Mouse (Mus musculus): Measurements from ENCODE around the gene Mrpl58. TPM values are rescaled to one million over a fixed set of nuclear protein-coding genes. Genes with fewer than 3 reads are reported as not detected.
A peak's percentile ranks its signal among the peaks of the same experiment; 100 is the strongest.

The Mrpl58 gene
- polyA plus RNA-seq, 1 experiment from 2014 or later = 177 TPM

- peaks cover 16% of the 10 kb centered on the region for H3K4me1 ChIP-seq (ENCODE audit: control insufficient read depth, insufficient read depth, low read length)
- H3K36me3 ChIP-seq (ENCODE audit: control insufficient read depth, insufficient read depth, low read length) = no peaks in the 10 kb centered on the region
- H3K4me3 ChIP-seq (ENCODE audit: low read depth, low read length) = peak within 1 kb of the TSS; percentile 64
- peak within 1 kb of the TSS; percentile 95 for H3K4me2 ChIP-seq
- no peaks in the 10 kb centered on the region for H3K9me3 ChIP-seq (replicated peaks; ENCODE audit: control insufficient read depth, low read length)
- H3K9ac ChIP-seq (ENCODE audit: low read depth, low read length) = peak within 1 kb of the TSS; percentile 58; the same call in 1 of the 2 replicates
- under 1% methylated on average over 39 of the region's 39 CpGs for WGBS (ENCODE audit: insufficient replicate concordance)
- H3K27ac ChIP-seq (ENCODE audit: low read depth, low read length) = no peak within 1 kb of the TSS
- peak; percentile 69; the same call in 1 of the 2 replicates for ATAC-seq (replicated peaks; ENCODE audit: insufficient number of reproducible peaks, low FRiP score, low TSS enrichment)
- H3K27me3 ChIP-seq (ENCODE audit: control insufficient read depth, insufficient read depth, low read length) = peaks cover 49% of the 10 kb centered on the region
Measured at GRCm38 (mm10) chr11:115367395-115367944, 36.1 kb upstream of the Mrpl58 start, which contains the start of gene Hid1. TSS of gene Hid1 (minus strand) at chr11:115367756.

GRCm38 (mm10) chr11:115370368-115370767 lies 33.2 kb upstream of the Mrpl58 start:
- Histone ChIP-seq H3K27me3 (ENCODE audit: control insufficient read depth, insufficient read depth, low read length) (peaks cover 73% of the 10 kb centered on the region), H3K4me1 (ENCODE audit: control insufficient read depth, insufficient read depth, low read length) (peaks cover 21% of the 10 kb centered on the region), H3K27ac (ENCODE audit: low read depth, low read length) (no peak overlapping the region), H3K9me3 (replicated peaks; ENCODE audit: control insufficient read depth, low read length) (no peaks in the 10 kb centered on the region), H3K9ac (ENCODE audit: low read depth, low read length) (no peak overlapping the region), H3K4me2 (no peak overlapping the region), H3K4me3 (ENCODE audit: low read depth, low read length) (no peak overlapping the region), H3K36me3 (ENCODE audit: control insufficient read depth, insufficient read depth, low read length) (no peaks in the 10 kb centered on the region)
- ATAC-seq (replicated peaks; ENCODE audit: insufficient number of reproducible peaks, low FRiP score, low TSS enrichment) = no peak
- WGBS (ENCODE audit: insufficient replicate concordance) = 48% methylated on average over 7 of the region's 7 CpGs

GRCm38 (mm10) chr11:115371354-115371753 lies 32.2 kb upstream of the Mrpl58 start:
- H3K4me3 ChIP-seq (ENCODE audit: low read depth, low read length) = no peak overlapping the region
- 38% methylated on average over 8 of the region's 8 CpGs for WGBS (ENCODE audit: insufficient replicate concordance)
- H3K27me3 ChIP-seq (ENCODE audit: control insufficient read depth, insufficient read depth, low read length) = peaks cover 69% of the 10 kb centered on the region

GRCm38 (mm10) chr11:115372015-115372414 lies 31.5 kb upstream of the Mrpl58 start:
- ATAC-seq (replicated peaks; ENCODE audit: insufficient number of reproducible peaks, low FRiP score, low TSS enrichment) = no peak
- H3K27me3 ChIP-seq (ENCODE audit: control insufficient read depth, insufficient read depth, low read length) = peaks cover 65% of the 10 kb centered on the region
- no peak overlapping the region for H3K27ac ChIP-seq (ENCODE audit: low read depth, low read length)
- H3K4me3 ChIP-seq (ENCODE audit: low read depth, low read length) = no peak overlapping the region
- H3K4me2 ChIP-seq = no peak overlapping the region
- no peak overlapping the region for H3K9ac ChIP-seq (ENCODE audit: low read depth, low read length)
- no peaks in the 10 kb centered on the region for H3K9me3 ChIP-seq (replicated peaks; ENCODE audit: control insufficient read depth, low read length)
- H3K36me3 ChIP-seq (ENCODE audit: control insufficient read depth, insufficient read depth, low read length) = no peaks in the 10 kb centered on the region
- WGBS (ENCODE audit: insufficient replicate concordance) = 40% methylated on average over 1 of the region's 1 CpGs
- peaks cover 14% of the 10 kb centered on the region for H3K4me1 ChIP-seq (ENCODE audit: control insufficient read depth, insufficient read depth, low read length)

More at GRCm38 (mm10) chr11:115371354-115371753, 32.2 kb upstream of the Mrpl58 start:
- Histone ChIP-seq H3K4me1 (ENCODE audit: control insufficient read depth, insufficient read depth, low read length) (peaks cover 18% of the 10 kb centered on the region), H3K9ac (ENCODE audit: low read depth, low read length) (no peak overlapping the region), H3K9me3 (replicated peaks; ENCODE audit: control insufficient read depth, low read length) (no peaks in the 10 kb centered on the region), H3K36me3 (ENCODE audit: control insufficient read depth, insufficient read depth, low read length) (no peaks in the 10 kb centered on the region), H3K4me2 (no peak overlapping the region), H3K27ac (ENCODE audit: low read depth, low read length) (no peak overlapping the region)
- no peak for ATAC-seq (replicated peaks; ENCODE audit: insufficient number of reproducible peaks, low FRiP score, low TSS enrichment)

- no peak overlapping the region for H3K9ac ChIP-seq (ENCODE audit: low read depth, low read length)
- H3K27me3 ChIP-seq (ENCODE audit: control insufficient read depth, insufficient read depth, low read length) = peaks cover 58% of the 10 kb centered on the region
- no peak for ATAC-seq (replicated peaks; ENCODE audit: insufficient number of reproducible peaks, low FRiP score, low TSS enrichment)
- H3K36me3 ChIP-seq (ENCODE audit: control insufficient read depth, insufficient read depth, low read length) = no peaks in the 10 kb centered on the region
- H3K27ac ChIP-seq (ENCODE audit: low read depth, low read length) = no peak overlapping the region
- H3K9me3 ChIP-seq (replicated peaks; ENCODE audit: control insufficient read depth, low read length) = no peaks in the 10 kb centered on the region
- no peak overlapping the region for H3K4me2 ChIP-seq
- peaks cover 7% of the 10 kb centered on the region; the same call in 1 of the 2 replicates for H3K4me1 ChIP-seq (ENCODE audit: control insufficient read depth, insufficient read depth, low read length)
- H3K4me3 ChIP-seq (ENCODE audit: low read depth, low read length) = no peak overlapping the region
- WGBS (ENCODE audit: insufficient replicate concordance) = 49% methylated on average over 2 of the region's 2 CpGs
Measured at GRCm38 (mm10) chr11:115372737-115373136, 30.8 kb upstream of the Mrpl58 start.

GRCm38 (mm10) chr11:115373805-115374694 lies 29.5 kb upstream of the Mrpl58 start:
- WGBS (ENCODE audit: insufficient replicate concordance) = 3% methylated on average over 30 of the region's 30 CpGs
- Histone ChIP-seq H3K27me3 (ENCODE audit: control insufficient read depth, insufficient read depth, low read length) (peaks cover 50% of the 10 kb centered on the region), H3K4me1 (ENCODE audit: control insufficient read depth, insufficient read depth, low read length) (peaks cover 7% of the 10 kb centered on the region; the same call in 1 of the 2 replicates), H3K4me2 (peak overlapping the region; percentile 74), H3K4me3 (ENCODE audit: low read depth, low read length) (peak overlapping the region; percentile 40), H3K9ac (ENCODE audit: low read depth, low read length) (peak overlapping the region; percentile 63; the same call in 1 of the 2 replicates), H3K36me3 (ENCODE audit: control insufficient read depth, insufficient read depth, low read length) (no peaks in the 10 kb centered on the region), H3K27ac (ENCODE audit: low read depth, low read length) (no peak overlapping the region), H3K9me3 (replicated peaks; ENCODE audit: control insufficient read depth, low read length) (no peaks in the 10 kb centered on the region)
- ATAC-seq (replicated peaks; ENCODE audit: insufficient number of reproducible peaks, low FRiP score, low TSS enrichment) = no peak; the same call in 1 of the 2 replicates

- H3K9ac ChIP-seq (ENCODE audit: low read depth, low read length) = no peak overlapping the region
- H3K4me1 ChIP-seq (ENCODE audit: control insufficient read depth, insufficient read depth, low read length) = peaks cover 7% of the 10 kb centered on the region; the same call in 1 of the 2 replicates
- H3K4me3 ChIP-seq (ENCODE audit: low read depth, low read length) = peak overlapping the region; percentile 40; the same call in 1 of the 2 replicates
- H3K9me3 ChIP-seq (replicated peaks; ENCODE audit: control insufficient read depth, low read length) = no peaks in the 10 kb centered on the region
- no peak for ATAC-seq (replicated peaks; ENCODE audit: insufficient number of reproducible peaks, low FRiP score, low TSS enrichment)
- no peak overlapping the region for H3K27ac ChIP-seq (ENCODE audit: low read depth, low read length)
- WGBS (ENCODE audit: insufficient replicate concordance) = 55% methylated on average over 12 of the region's 12 CpGs
- peaks cover 45% of the 10 kb centered on the region for H3K27me3 ChIP-seq (ENCODE audit: control insufficient read depth, insufficient read depth, low read length)
- H3K4me2 ChIP-seq = peak overlapping the region; percentile 74
- no peaks in the 10 kb centered on the region for H3K36me3 ChIP-seq (ENCODE audit: control insufficient read depth, insufficient read depth, low read length)
Measured at GRCm38 (mm10) chr11:115374695-115375425, 28.7 kb upstream of the Mrpl58 start.

GRCm38 (mm10) chr11:115376722-115377121 lies 26.8 kb upstream of the Mrpl58 start:
- Histone ChIP-seq H3K4me2 (no peak overlapping the region), H3K27ac (ENCODE audit: low read depth, low read length) (no peak overlapping the region), H3K36me3 (ENCODE audit: control insufficient read depth, insufficient read depth, low read length) (no peaks in the 10 kb centered on the region), H3K4me3 (ENCODE audit: low read depth, low read length) (no peak overlapping the region), H3K9me3 (replicated peaks; ENCODE audit: control insufficient read depth, low read length) (no peaks in the 10 kb centered on the region), H3K27me3 (ENCODE audit: control insufficient read depth, insufficient read depth, low read length) (peaks cover 32% of the 10 kb centered on the region), H3K4me1 (ENCODE audit: control insufficient read depth, insufficient read depth, low read length) (peaks cover 9% of the 10 kb centered on the region; the same call in 1 of the 2 replicates), H3K9ac (ENCODE audit: low read depth, low read length) (no peak overlapping the region)
- no peak for ATAC-seq (replicated peaks; ENCODE audit: insufficient number of reproducible peaks, low FRiP score, low TSS enrichment)
- 59% methylated on average over 7 of the region's 7 CpGs for WGBS (ENCODE audit: insufficient replicate concordance)

All from heart, embryonic 11.5 days (tissue).